Mouse (Mus musculus) testis, adult 2 months (tissue): Measurements from ENCODE around the gene Upk3bl. TPM values are rescaled to one million over a fixed set of nuclear protein-coding genes. Genes with fewer than 3 reads are reported as not detected.
A peak's percentile ranks its signal among the peaks of the same experiment; 100 is the strongest.
"Not testable (repeated sequence)": the region's sequence is repeated elsewhere in the genome, so short reads cannot be mapped to it uniquely, and the experiment has no call there.

Source experiments
- H3K27ac ChIP-seq: fragments of 200-500 bp; 2 replicates; pipeline ENCODE4 v1.5.1; 2012; ENCODE audit warnings: low read depth, low read length; ENCODE audit not compliant: control insufficient read depth, insufficient read depth
- H3K27me3 ChIP-seq: fragments of 200-500 bp; 2 replicates; pipeline ENCODE4 v1.6.1; 2012; ENCODE audit warnings: mild to moderate bottlenecking, low read length, moderate library complexity; ENCODE audit not compliant: control insufficient read depth, insufficient read depth
- H3K36me3 ChIP-seq: fragments of 200-500 bp; 2 replicates; pipeline ENCODE4 v1.6.1; 2012; ENCODE audit warnings: mild to moderate bottlenecking, low read length; ENCODE audit not compliant: control insufficient read depth, insufficient read depth
- H3K4me1 ChIP-seq: fragments of 200-500 bp; 2 replicates; pipeline ENCODE4 v1.6.1; 2012; ENCODE audit warnings: low read length; ENCODE audit not compliant: control insufficient read depth, insufficient read depth
- H3K4me3 ChIP-seq: fragments of 200-500 bp; 2 replicates; pipeline ENCODE4 v1.5.1; 2012; ENCODE audit warnings: low read depth, mild to moderate bottlenecking, low read length, moderate library complexity, mixed read lengths; ENCODE audit not compliant: control insufficient read depth
- CTCF ChIP-seq: fragments of 200-500 bp; IDR thresholded peaks from 2 replicates; pipeline ENCODE4 v1.5.1; 2012; ENCODE audit warnings: low read depth, mild to moderate bottlenecking, inconsistent platforms, low read length, moderate library complexity; ENCODE audit not compliant: control insufficient read depth, insufficient read depth, insufficient replicate concordance
- POLR2A ChIP-seq: fragments of 200-500 bp; IDR thresholded peaks from 2 replicates; pipeline ENCODE4 v1.6.1; 2012; ENCODE audit warnings: low read depth, mild to moderate bottlenecking, inconsistent platforms, low read length, moderate library complexity; ENCODE audit not compliant: control insufficient read depth
- polyA plus RNA-seq: library from polyadenylated mRNA; depleted of rRNA; stranded (reverse); fragments of >200 nt; gene quantifications from 2 replicates; pipeline ENCODE4 v1.2.3, GENCODE M21; 2012

Gene Upk3bl
- polyA plus RNA-seq, 1 experiment, result 88.3 TPM

GRCm38 (mm10) chr5:136063920-136064319 is 9.6 kb downstream of the Upk3bl start:
- Histone ChIP-seq H3K27ac (no peak overlapping the region), H3K27me3 (no peaks in the 10 kb centered on the region), H3K4me1 (peaks cover 6% of the 10 kb centered on the region), H3K36me3 (no peaks in the 10 kb centered on the region), H3K4me3 (peak overlapping the region; percentile 55; the same call in 1 of the 2 replicates)
- TF ChIP-seq POLR2A (no peak), CTCF (no peak)

GRCm38 (mm10) chr5:136066404-136067148 is 12.3 kb downstream of the Upk3bl start:
- not testable (repeated sequence) for H3K4me1 ChIP-seq, H3K27me3 ChIP-seq, H3K4me3 ChIP-seq, H3K36me3 ChIP-seq, H3K27ac ChIP-seq

- H3K4me1 ChIP-seq, result peaks cover 9% of the 10 kb centered on the region
- H3K27ac ChIP-seq, result no peak overlapping the region
- TF ChIP-seq CTCF, result no peak
- no peak for TF ChIP-seq POLR2A
Observed at GRCm38 (mm10) chr5:136069411-136069810, 15.1 kb downstream of the Upk3bl start.

GRCm38 (mm10) chr5:136073051-136073450 is 18.8 kb downstream of the Upk3bl start:
- Histone ChIP-seq H3K27me3 (no peaks in the 10 kb centered on the region), H3K27ac (no peak overlapping the region), H3K36me3 (no peaks in the 10 kb centered on the region), H3K4me1 (peaks cover 12% of the 10 kb centered on the region), H3K4me3 (peak overlapping the region; percentile 19)
- TF ChIP-seq CTCF (no peak), POLR2A (no peak)

More at GRCm38 (mm10) chr5:136069411-136069810, 15.1 kb downstream of the Upk3bl start:
- Histone ChIP-seq H3K4me3 (no peak overlapping the region), H3K27me3 (no peaks in the 10 kb centered on the region), H3K36me3 (no peaks in the 10 kb centered on the region)

- Histone ChIP-seq H3K4me3 (peak overlapping the region; percentile 19), H3K27me3 (no peaks in the 10 kb centered on the region), H3K4me1 (peaks cover 12% of the 10 kb centered on the region), H3K36me3 (no peaks in the 10 kb centered on the region), H3K27ac (no peak overlapping the region)
- TF ChIP-seq POLR2A (no peak), CTCF (no peak)
Observed at GRCm38 (mm10) chr5:136073526-136073925, 19.2 kb downstream of the Upk3bl start.

- H3K36me3 ChIP-seq, result no peaks in the 10 kb centered on the region
- peaks cover 12% of the 10 kb centered on the region for H3K4me1 ChIP-seq
- TF ChIP-seq CTCF, result no peak
- TF ChIP-seq POLR2A, result no peak
- no peak overlapping the region for H3K4me3 ChIP-seq
- H3K27ac ChIP-seq, result no peak overlapping the region
- H3K27me3 ChIP-seq, result no peaks in the 10 kb centered on the region
Observed at GRCm38 (mm10) chr5:136075076-136075475, 20.8 kb downstream of the Upk3bl start.

GRCm38 (mm10) chr5:136076284-136076683 is 22.0 kb downstream of the Upk3bl start:
- no peaks in the 10 kb centered on the region for H3K27me3 ChIP-seq

More at GRCm38 (mm10) chr5:136076284-136076683, 22.0 kb downstream of the Upk3bl start:
- no peak for TF ChIP-seq POLR2A
- TF ChIP-seq CTCF, result no peak
- no peak overlapping the region for H3K27ac ChIP-seq
- H3K36me3 ChIP-seq, result no peaks in the 10 kb centered on the region
- peaks cover 12% of the 10 kb centered on the region for H3K4me1 ChIP-seq
- no peak overlapping the region for H3K4me3 ChIP-seq
